Mouse (Mus musculus) E14TG2a.4 (cell line): Measurements from ENCODE around the gene Chmp2a.

Source experiments
- CTCF ChIP-seq: conservative IDR thresholded peaks from 2 replicates; pipeline ENCODE4 v1.5.1; 2014; ENCODE audit warnings: low read length
- NANOG ChIP-seq: IDR thresholded peaks from 2 replicates; pipeline ENCODE4 v1.6.1; 2014; ENCODE audit warnings: borderline replicate concordance, low read length, mixed read lengths
- POU5F1 ChIP-seq: IDR thresholded peaks from 2 replicates; pipeline ENCODE4 v1.6.1; 2014; ENCODE audit warnings: low read length, borderline replicate concordance

DNA sequence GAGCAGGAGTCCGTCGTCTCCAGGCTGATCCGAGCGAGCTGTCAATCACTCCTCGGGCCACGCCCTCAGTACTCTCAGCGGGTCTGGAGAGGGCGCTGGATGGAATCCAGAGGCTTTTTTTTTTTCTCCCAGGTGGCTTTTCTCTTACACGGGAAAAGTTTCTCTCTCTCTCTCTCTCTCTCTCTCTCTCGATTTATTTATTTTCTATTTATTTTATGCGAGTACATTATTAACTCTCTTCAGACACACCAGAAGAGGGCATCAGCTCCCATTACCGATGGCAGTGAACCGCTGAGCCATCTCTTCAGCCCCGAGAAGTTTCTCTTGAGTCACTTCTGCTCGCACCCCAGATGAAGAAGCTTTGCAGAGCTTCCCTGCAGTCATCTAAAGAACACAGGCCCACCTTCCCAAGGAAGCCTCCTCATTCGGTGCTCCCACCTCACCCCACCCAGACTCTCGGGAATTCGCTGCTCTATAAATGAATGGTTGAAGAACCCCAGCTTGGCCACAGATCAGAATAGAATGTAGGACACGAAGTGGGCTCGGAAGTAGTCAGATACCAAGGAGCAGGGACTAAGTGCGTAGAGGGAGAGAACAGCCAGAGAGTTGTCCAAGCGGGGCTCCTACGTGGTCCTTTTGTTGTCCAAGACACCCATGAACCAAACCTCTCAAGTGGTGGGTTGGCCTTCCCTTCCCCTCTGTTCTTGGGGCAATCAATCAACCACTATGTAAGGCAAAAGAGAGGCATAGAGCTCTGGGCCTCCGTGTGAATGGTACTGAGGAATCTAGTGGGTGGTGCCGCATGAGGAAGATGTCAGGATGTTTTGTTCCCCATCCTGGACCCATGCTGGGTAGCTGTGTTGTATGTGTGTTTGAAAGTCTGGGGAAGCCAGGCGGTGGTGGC lies 24.4 kb downstream of the Chmp2a start, which contains the start of gene Zbtb45:
- TF ChIP-seq CTCF, result no peak
- TF ChIP-seq POU5F1, result no peak
- TF ChIP-seq NANOG, result no peak
